Mouse (Mus musculus): ENCODE data around the gene Khsrp.

DNA sequence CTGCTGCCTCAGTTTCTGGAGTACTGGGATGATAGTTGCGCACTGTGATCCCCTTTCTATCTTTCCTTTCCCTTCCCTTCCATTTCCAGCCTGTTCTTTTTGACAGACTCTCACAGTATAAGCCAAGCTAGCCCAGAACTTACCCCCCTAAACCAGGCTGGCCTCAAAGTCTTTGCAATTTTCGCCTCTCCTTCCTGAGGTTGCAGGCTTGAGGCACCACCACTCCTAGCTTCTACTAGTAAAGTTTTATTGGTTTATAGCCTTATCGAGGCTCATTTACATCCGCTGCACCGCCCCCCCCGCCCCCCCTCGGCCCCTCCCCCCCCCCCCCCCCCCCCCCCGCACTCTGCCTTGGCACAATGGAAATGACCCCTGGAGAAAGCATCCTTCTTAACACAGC, 51.8 kb downstream of the Khsrp start:
- TF ChIP-seq CHD2 (IDR thresholded peaks at IDR 0.05; ENCODE audit: low read length) (no peak), CTCF (conservative IDR thresholded peaks at IDR 0.05 in 1 of 2, IDR thresholded peaks at IDR 0.05 in 1 of 2; ENCODE audit: low read depth in 2 of 2, low read length in 2 of 2) (no peak), HCFC1 (IDR thresholded peaks at IDR 0.05; ENCODE audit: low read depth, low read length) (no peak), POLR2A (IDR thresholded peaks at IDR 0.05; ENCODE audit: low read depth, low read length) (no peak)
